Mouse (Mus musculus): ENCODE results near the gene Rtn1.

The Rtn1 gene

DNA sequence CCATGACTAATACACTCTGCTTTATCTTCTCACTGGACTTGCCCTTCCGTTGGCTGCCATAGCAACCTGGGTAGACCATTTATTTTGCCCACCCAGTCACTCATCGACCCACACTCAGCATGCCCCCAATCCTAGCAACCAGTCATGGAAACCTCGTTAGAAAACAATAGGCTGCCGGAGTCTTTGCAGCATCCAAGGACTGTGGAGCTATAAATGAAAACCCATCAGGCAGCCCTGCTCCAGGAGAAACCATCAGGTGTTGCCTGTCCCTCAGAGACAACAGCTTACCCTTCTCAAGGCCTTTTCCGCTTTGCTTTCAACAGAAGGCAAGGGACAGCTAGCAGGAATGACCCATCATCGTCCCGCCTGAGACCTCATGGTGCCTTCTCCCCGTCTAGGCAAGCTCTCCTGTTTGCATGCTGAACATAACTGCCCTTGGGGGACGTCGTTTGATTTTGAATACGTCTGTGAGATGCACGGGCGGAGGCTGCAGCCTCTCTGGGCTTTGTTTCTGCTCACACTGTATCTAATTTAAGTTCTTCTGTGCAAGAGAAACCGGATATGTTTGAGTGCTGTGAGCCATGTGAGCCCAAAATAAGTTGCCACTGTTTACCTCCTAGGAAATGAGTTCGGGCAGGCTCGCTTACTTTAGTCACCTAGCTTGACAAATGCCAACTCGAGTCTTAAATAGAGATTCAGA, 34.8 kb downstream of the Rtn1 start:
- DNase-seq, result no peak

DNA sequence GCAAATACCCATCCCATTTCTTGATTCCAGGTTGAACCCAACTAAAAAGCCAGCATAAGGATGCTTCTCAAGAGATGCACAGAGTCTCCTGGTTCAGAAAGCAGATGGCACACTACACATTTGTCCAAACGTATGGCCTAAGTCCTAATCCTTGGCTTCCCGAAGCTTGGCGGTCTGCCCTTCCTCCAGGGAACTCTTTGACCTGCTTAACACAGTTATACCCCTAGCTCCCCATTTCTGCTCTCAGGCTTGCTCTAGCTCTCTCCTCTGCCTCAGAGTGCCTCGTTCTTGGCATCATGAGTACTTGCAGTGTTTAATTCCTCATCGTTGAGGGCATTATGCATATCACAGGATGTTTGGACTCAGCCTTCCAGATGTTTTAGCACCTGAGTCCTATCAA, 38.8 kb downstream of the Rtn1 start:
- DNase-seq, result no peak

DNA sequence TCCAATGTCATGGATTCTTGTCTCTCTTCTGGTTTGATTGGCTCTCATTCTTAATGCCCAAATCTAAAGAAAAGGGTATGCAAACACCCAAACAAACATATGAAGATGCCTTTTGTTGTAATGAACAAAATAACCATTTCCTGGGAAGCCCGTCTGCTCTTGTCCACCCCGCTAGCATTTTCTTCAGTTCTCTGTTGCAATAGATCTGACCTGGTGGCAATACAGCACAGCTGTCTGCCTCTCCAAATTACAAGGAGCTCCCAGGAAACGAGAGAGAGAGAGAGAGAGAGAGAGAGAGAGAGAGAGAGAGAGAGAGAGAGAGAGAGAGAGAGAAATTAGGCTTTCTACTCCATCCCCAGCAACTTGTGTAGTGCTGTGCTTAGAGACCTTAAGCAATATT, 42.1 kb downstream of the Rtn1 start:
- no peak for DNase-seq

DNA sequence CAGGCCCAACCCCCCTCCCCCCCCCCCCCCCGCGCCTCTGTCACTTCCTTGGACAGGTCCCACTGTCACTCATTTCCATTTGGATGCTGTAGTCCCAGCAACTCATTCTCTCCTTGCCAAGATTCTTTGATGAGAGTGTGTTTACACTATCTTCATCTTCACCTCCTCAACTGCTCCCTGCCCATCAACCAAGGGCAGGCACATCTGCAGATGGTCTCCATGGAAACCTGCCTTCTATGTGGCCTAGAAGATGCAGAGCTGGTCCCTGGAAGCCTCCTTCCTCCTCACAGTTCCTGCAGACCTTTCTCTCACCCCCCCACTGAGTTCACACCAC, 42.8 kb downstream of the Rtn1 start:
- no peak for DNase-seq

DNA sequence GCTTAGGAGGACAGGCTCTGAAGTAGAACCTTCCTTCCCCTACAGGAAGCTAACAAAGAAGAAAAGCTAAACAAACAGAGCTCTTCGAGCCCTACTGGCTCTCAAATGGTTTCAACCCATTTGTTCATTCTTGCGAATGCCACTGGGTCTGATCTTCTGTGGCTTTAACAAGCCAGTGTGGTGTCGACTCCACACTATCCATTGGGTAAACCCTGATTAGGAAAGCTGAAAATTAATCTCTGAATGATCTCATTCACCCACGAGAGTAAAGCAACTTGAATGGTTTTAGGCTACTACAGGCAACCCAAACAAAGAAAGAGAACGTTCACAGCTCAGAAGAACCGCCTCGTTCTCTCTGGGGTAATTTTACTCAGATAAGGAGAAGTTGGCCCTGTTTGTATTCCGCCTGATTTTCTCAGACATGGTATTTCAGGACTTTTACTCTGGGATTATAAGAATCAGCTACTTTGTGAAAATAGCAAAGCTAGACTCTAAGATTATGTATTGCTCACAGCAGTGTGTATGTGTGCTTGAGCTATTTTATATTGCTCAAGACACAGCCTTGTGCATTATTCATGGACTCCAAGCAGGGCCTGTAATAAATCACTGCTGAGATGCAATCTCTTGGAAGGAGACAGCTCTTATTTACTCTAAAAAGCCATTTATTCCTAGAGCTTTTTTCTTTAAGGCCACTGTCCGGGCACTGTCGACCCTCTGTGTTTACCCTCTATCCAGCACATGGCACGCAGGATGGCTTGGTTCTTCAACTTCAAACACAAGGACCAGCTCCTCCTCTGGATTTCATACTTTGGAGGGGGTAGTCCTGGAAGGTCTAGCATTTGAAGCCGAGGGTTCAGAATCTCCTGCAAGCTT, 43.4 kb downstream of the Rtn1 start:
- DNase-seq, result no peak

DNA sequence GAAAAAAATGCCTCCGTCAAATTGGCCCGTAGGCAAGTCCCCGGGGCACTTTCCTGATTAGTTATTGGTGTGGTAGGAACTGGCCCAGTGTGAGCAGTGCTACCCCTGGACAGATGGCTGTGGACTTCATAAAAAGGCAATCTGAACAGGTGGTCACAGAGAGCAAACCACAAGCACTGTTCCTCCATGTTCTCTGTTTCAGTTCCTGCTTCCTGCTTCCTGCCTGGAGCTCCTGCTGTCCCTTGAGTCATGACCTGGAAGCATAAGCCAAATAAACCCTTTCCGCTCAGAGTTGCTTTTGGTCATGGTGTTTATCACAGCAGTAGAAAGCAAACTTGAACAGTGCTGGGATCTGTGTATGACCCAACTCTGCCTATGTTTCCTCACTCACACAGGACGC, 44.3 kb downstream of the Rtn1 start:
- DNase-seq, result no peak

DNA sequence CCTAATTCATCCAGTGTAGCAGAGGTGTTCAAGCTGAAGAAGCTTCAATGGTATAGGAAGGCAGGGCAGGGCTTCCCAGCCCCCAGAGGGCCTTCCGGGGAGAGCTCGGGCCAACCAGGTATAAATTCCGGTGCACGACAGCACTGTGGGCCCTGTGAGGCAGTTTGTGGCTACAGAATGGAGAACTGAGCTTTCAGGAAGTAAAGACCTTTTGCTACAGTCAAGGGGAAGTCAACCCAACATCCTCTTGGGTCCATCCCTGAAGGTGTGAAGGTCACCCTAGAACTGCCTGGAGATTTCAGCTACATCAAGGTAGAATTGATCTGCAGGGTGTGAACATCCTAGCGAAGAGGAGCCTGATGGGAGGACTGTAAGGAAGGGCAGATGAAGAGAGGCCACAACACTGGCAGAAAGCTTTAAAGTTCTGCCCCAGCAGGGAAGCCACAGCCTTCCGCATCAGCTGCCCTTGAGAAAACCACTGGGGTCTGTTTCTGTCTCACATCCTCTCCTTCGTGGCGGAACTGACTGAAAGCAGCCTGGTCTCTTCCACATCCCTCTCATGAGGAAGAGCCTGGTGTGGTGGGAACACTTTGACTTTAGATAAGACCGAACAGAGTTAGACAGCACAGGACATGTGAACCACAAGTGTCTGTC, 47.0 kb downstream of the Rtn1 start:
- DNase-seq, result no peak

DNA sequence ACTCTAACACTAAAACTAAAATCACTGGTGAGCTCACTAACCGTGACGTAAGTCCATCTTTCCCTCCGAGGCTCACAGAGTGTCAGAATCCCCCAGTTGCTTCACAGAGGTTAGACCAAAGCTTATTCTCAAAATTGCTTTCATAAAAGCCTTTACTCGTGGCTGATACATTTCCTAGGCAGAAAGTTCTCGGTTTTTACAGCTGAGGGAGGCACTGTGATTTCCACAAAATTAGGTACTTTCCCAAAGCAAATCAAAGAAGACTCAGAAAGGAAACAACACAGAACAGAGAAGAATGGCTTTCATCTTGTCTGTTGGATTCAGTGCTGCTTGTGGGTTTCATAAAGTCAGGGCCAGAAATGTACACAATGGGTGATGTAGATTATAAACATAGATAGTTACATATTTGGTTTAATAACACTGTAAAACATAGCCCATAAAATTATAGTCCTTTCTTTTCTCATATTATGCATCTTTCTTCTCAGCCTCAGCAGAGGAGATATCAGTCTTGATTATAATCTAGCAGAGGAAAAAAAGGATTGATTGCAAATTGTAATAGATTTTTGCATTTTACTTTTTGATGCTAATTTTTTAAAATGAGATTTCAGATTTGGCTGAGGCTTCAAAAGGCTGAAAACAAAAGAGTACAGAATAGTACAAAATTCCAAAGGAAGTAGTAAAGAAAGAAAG, 47.8 kb downstream of the Rtn1 start:
- DNase-seq, result no peak

DNA sequence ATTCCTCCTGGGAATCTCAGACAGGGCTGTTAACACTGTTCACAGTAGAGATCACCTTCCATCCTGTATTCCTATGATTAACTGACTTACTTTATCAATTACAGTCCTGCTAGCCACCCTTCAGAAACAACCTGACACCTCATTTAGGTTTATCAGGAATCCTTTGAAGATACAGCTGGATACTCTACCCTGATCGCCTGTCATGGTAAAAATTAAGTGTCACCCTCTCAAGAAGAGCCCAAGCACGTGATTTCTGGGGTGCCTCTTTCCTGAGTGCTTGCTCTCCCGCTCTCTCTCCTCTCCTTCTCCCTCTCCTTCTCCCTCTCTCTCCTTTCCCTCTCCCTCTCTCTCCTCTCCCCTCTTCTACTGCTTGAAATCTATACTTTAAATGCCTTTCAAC, 49.0 kb downstream of the Rtn1 start:
- DNase-seq, result no peak

DNA sequence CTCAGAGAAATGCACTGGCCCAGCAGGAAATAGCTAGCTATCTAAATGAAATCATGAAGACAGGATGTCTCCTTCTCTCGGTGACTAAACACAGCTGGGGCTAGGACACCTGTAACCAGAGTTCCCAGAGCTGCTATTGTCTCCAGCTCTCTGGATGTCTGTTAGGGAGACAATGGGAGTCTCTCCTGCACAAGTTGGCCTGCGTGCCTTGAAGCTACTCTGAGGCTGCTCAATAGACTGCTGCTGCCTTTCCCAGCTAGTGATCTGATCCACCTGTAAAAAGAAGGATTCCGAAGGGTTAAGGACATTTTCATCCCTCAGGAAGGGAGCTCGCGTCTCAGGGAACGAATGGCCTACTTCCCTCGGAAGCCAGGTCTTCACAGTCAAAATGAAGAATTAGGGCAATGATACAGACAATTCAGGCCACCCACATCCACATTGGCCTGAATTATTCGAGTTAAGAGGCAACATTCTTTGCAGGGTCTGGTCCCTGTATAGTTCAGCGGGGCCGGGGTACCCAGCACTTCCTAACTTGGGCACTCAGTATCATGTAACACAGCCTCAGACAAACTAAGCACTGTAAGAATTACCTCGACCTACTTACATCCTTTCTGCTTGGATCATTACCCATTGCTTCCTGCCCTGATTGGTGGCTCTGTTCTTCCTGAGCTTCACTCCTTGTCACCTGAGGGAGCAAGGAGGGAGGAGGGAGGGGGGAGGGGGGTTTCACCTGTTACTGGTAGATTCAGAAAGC, 51.0 kb downstream of the Rtn1 start:
- no peak for DNase-seq

DNA sequence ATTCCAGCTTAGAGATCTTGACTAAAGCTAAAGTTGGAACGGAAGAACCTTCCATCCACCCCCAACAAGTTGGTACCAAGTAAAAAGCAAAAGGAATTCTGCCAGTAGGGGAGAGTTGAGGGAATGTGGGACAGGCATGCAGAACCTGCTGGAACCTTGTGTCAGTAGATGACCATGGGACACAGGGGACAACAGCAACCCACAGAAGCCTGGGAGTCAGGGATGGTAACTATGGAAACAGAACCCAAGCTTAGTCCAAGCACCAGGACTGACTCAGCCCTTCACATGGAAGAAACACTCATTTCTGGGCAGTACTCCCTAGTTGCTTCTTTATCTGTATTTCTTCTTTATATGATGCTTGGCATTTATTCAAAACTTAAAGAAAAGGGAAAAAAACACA, 54.6 kb downstream of the Rtn1 start:
- no peak for DNase-seq

DNA sequence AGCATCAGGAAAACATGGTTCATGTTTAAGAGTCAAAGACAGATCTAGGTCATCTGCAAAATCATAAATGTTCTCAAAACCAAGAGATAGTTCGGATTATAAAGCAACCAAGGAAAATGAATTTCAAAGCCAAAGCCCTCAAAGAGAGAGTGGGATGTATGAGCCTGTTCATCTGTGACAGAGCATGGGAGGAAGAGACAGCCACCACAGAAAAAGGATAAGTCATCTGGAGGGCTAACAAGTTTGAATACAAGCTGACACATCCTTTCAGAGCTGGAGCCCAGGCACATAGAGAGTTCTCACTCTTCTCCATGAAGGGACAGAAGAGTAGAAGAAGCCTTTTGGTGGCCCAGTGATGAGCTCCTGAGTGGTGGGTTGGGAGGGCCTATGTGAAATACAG, 55.3 kb downstream of the Rtn1 start:
- no peak for DNase-seq

DNA sequence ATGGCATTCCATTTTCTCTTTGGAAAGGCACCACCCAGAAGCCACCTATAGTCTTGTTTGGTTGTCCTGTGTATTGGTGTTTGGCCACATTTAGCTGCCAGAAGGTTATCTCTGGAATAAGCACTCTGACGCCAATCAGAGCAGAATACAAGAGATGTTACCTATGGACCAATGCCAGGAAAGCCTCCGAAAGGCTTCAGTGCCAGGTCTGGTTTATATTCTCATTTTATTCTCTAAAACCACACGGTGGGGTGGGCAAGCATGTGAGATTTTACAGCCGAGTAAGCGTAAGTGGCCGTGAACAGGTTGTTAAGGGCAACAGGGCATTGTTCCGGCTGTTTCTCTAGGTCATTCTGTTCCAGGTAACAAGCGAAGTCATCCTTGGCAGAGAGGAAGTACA, 60.3 kb downstream of the Rtn1 start:
- DNase-seq, result no peak

DNA sequence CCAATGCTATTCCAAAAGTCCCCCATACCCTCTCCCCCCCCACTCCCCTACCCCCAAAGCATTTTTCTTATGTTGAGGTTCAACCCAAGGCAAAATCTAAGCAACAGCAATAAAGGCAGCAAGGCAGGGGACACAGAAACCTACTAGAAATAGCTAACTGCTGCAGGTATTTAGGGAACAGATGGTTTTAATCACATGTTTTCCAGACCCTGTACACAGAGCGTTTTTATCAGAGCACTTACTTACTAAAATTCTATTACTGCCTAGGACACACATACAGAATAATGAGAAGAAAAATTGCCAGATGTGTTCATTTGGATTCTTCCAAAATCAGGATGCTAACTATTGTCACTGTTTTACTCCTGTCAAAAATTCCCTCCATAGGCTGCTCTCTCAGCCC, 61.7 kb downstream of the Rtn1 start:
- DNase-seq, result no peak

DNA sequence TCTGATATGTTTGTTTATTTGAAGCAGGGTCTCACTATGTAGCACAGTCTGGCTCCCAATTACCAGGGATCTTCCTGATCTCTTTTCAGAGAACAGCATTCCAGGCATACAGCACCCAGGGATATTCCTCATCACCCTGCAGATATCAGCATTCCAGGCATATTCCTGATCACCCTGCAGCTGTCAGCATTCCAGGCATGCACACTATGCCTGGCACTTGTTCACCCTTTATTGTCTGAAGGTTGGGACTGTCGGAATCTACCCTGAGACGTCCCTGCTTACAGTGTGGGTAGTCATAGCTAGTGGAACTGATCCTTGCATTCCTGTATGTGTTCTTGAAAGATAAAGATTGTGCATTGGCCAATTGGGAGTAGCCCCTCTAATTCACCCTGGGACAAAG, 65.2 kb downstream of the Rtn1 start:
- no peak for DNase-seq

DNA sequence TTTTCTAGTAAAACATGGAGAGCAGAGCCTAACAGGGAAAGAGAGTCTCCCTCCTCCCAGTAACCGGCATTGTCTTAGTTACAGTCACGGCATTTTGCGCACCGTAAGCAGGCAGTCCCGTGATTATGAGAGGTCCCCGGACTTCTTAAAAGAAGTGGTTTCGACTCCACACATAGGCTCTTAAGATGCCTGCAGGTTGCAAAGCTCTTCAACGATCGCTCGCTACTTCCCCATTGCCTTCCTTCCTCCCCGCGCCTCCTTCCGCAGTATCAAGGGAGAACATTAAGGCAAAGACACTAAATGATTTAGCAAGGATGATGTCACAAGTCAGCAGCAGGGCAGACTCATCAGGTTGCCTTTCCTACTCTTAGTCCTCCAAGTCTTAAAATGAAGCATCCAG, 72.8 kb downstream of the Rtn1 start:
- DNase-seq, result no peak

DNA sequence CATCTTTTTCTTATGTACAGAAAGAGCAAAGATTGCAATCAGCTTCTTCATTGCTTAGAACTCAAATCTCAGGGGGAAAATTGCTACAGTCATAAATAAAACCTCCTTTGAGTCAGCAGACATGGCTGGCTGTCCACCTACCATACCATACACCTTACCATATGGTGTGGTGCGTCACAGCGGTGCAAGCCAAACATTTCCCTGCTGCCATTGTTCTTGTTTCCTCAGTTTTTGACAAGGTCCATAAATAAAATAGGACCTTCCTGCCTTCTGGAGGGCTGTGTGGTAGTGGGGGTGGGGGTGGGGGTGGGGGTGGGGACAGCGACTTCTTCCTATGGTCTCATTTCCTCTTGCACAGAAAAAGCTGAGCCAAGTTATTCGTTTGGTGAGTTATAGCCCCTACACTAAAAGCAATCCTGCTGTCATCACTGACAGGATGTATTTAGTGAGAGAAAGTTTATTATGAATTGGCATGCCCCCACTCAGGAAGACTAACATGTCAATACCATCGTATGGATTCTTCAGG, 76.3 kb downstream of the Rtn1 start:
- no peak for DNase-seq

DNA sequence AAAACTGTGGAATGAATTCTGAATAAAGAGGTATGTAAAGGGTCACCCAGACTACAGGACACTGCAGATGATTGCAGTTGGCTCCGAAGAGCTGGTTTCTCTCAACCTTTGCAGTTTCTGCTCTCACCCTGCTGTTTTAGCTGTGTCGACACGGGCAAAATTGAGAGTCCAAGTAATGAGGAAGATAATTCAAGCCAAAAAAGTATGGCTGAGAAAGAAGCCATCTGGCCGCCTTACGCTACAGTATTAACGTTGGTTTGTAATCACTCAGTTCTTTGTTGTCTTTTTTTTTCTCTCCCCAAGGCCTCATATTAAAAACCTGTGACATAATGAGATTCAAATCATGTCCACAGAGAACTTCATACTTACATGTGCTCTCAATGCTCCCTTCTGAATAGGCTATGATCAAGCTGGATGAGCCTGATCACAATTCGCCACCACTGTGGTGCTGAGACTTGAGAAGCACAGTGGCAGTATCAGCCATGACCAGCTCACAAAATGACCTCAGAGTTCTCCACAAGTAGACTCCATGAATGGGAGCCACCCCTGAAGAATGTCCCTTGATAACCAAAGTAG, 76.9 kb downstream of the Rtn1 start:
- no peak for DNase-seq

DNA sequence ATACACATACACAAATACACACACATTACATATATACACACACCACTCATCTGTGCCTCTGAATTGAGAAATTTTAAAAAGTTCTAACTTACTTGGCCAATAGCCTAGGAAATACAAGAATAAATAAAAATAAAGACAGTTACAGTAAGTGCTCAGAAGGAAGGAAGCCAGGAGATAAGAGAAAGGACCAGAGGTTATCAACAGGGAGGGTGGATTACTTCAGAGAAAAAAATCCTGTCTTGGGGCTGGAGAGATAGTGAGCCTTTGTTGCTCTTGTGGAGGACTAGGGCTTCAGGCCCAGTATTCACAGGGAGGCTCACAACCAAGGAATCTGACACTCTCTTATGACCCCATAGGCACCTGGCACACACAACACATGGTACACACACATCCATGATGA, 82.8 kb downstream of the Rtn1 start:
- no peak for DNase-seq

DNA sequence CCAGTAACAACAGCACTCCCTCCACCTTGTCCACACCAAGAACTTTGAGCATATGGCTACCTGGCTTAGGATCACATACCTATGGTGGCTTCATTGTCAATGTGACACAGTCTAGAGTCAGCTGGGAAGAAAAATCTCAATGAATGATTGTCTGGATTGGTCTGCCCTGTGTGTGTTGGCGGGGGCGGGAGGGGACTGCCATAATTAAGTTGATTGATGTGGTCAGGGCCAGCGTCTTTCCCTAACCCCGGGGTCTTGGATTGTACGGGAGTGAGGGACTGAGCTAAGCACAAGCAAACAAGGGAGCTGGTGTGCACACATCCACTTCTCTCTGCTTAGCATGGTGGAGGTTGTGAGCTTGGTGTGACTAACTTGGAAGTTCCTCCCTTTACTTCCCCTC, 83.8 kb downstream of the Rtn1 start:
- DNase-seq, result no peak

DNA sequence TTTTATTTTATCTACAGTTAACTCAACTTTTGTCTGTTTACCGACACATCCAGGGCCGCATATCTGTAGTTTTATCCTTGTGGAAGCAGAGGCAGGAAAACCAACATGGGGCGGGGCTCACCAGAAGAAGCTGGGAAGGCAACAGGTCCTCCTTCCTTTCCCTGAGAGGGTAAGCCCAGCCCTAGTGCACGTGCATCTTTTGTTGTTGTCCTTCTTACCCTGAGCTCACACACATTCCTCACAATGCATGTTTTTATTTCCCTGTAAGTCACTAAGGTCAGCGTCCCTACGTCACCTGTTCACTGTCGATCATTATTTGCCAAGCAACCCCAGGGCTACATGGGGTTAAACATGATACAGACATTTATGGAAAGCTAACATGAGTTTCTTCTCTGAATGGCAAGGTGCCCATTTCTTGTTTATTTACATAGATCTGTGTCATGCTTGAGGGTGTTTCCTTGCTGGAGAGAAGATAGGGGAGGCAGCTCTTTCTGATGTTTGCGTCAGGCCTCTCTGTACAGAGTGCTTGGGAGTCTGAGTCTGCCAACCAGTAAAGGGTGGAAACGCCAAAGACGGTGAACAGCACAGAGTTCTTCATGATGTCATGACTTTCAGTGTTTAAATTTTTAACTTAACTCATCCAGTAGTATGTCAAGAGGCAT, 84.5 kb downstream of the Rtn1 start:
- DNase-seq, result no peak

DNA sequence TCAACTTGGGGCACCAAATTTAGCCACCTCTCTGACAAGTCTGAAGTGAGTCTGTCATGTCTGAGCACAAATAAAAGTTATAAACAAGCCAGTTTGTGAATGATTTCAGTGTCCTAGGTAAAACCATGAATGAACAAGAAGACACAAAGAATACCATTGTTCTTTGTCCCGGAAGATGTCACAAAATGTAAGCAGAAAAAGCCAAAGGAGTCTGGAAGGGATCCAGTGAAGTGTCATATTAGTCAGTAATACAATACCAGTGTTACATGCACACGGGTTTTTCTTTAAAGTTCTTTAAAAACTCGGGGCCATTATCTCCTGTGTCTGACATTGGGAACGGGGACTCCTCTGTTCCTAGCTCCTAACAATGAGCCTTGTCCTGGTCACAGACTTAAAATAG, 85.1 kb downstream of the Rtn1 start:
- no peak for DNase-seq

Data from lung, postnatal 14 days (tissue).